8 mouse cellular contexts compared by ENCODE assay signal in the genomic region with DNA sequence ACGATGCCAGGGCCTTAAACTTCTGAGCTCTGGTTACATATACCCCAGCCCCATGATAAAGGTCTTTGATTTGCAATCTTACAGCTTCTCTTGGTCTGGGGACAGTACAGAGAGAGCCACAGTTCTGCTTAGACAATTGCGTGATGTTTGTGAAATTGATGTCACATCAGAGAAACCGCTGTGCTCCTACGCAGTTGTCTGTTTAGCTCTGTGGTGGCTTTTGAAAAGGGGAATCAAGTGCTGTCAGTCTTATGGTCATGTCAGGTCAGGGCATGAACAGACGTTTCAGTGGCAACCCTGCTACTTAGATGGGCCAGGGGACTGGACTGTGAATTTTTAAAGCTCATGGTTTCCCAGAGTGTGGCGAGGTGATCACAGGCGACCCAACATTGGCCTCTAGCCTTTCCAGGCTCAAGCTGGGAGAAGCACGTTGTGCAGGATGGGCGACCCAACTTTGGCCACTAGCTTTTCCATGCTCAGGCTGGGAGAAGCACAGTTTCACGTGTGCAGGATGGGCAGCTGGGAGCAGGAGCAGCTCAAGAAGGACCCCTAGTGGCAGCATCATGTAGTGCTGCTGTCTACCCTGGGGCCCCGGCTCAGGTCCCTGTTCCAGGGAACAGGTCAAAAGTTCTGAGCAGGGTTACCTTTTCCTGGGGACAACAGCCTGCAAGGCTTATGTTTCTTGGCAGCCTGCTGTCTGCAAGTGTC. TPM values are rescaled to one million over a fixed set of nuclear protein-coding genes. Genes with fewer than 3 reads are reported as not detected.
DNase-seq lines count a peak whose midpoint lies in the region; ATAC-seq and TF ChIP-seq lines count a peak whose summit lies in the region.

No protein-coding gene starts in this region.

- peak overlapping the region; percentile 44 for H3K4me2 ChIP-seq in embryonic facial prominence, embryonic 15.5 days (replicated peaks)
- peak overlapping the region; percentile 42 for H3K4me2 ChIP-seq in midbrain, embryonic 16.5 days (ENCODE audit: low read length)

- no peaks in the 10 kb centered on the region for H3K36me3 ChIP-seq in kidney, adult 2 months (ENCODE audit: control insufficient read depth, insufficient read depth, low read length)
- H3K36me3 ChIP-seq in G1E (replicated peaks): no peaks in the 10 kb centered on the region
- H3K36me3 ChIP-seq in embryonic facial prominence, embryonic 15.5 days: no peaks in the 10 kb centered on the region
- no peaks in the 10 kb centered on the region for H3K36me3 ChIP-seq in midbrain, embryonic 16.5 days (ENCODE audit: control insufficient read depth, insufficient read depth, low read length)

- peak; percentile 52 for ATAC-seq in G1E (ENCODE audit: extremely low read depth, insufficient number of reproducible peaks, low FRiP score, poor library complexity, severe bottlenecking)
- no peak; the same call in 1 of the 2 replicates for ATAC-seq in embryonic facial prominence, embryonic 15.5 days (ENCODE audit: insufficient number of reproducible peaks, low FRiP score, low TSS enrichment, low read depth)
- ATAC-seq in midbrain, embryonic 16.5 days: 0 out of 2 replicates have a peak, but pooled peaks have one; percentile 17
- ATAC-seq in erythroid progenitor cell, adult 5-6 weeks (replicated peaks; ENCODE audit: low FRiP score, poor library complexity, severe bottlenecking): no peak

- no peaks in the 10 kb centered on the region for H3K4me1 ChIP-seq in kidney, adult 2 months (ENCODE audit: control insufficient read depth, insufficient read depth, low read length)
- H3K4me1 ChIP-seq in G1E (ENCODE audit: insufficient read depth, low read depth, low read length): peaks cover 47% of the 10 kb centered on the region
- peaks cover 13% of the 10 kb centered on the region for H3K4me1 ChIP-seq in embryonic facial prominence, embryonic 15.5 days
- 0 out of 2 replicates have a peak, but pooled peaks cover 2% of the 10 kb centered on the region for H3K4me1 ChIP-seq in midbrain, embryonic 16.5 days (ENCODE audit: control insufficient read depth, insufficient read depth, low read length)

- peak; percentile 49 for TF ChIP-seq CTCF in kidney, adult 2 months (conservative IDR thresholded peaks at IDR 0.05; ENCODE audit: insufficient read depth, insufficient read length, low read depth, low read length)
- TF ChIP-seq CTCF in G1E (IDR thresholded peaks at IDR 0.05; ENCODE audit: low read depth, low read length): peak; percentile 75

- 0 out of 2 replicates have a peak, but pooled peaks cover 4% of the 10 kb centered on the region for H3K9me3 ChIP-seq in G1E (replicated peaks)
- no peaks in the 10 kb centered on the region for H3K9me3 ChIP-seq in embryonic facial prominence, embryonic 15.5 days (replicated peaks)
- no peaks in the 10 kb centered on the region for H3K9me3 ChIP-seq in midbrain, embryonic 16.5 days (replicated peaks; ENCODE audit: control insufficient read depth, low read length, poor library complexity, severe bottlenecking)

- intact Hi-C loops in left cerebral cortex, postnatal 10 days (cut with DNase I): loop anchor here (10.0 kb wide), 1 partner anchor 201 kb away; no protein-coding TSS in a partner anchor

- no peak overlapping the region for H3K27ac ChIP-seq in kidney, adult 2 months (ENCODE audit: insufficient read depth, low read depth, low read length)
- no peak overlapping the region for H3K27ac ChIP-seq in embryonic facial prominence, embryonic 15.5 days (replicated peaks)
- no peak overlapping the region for H3K27ac ChIP-seq in midbrain, embryonic 16.5 days (ENCODE audit: low read length)

- no peak for DNase-seq in kidney, adult 2 months
- DNase-seq in kidney, adult 18-20 months: no peak
- DNase-seq in G1E (ENCODE audit: low spot score): no peak
- DNase-seq in kidney, postnatal 10 days: peak; percentile 44
- DNase-seq in left cerebral cortex, postnatal 10 days (ENCODE audit: extremely low spot score in 1 of 2, low spot score in 2 of 2): no peak

- WGBS in kidney, adult 2 months: 49% methylated on average over 11 of the region's 11 CpGs
- WGBS in embryonic facial prominence, embryonic 15.5 days: 39% methylated on average over 11 of the region's 11 CpGs
- WGBS in midbrain, embryonic 16.5 days: 42% methylated on average over 11 of the region's 11 CpGs

- no peaks in the 10 kb centered on the region for H3K27me3 ChIP-seq in kidney, adult 2 months (replicated peaks; ENCODE audit: control insufficient read depth, insufficient read depth, low read length)
- H3K27me3 ChIP-seq in G1E (ENCODE audit: insufficient read depth, low read length): peaks cover 20% of the 10 kb centered on the region
- no peaks in the 10 kb centered on the region for H3K27me3 ChIP-seq in embryonic facial prominence, embryonic 15.5 days
- no peaks in the 10 kb centered on the region for H3K27me3 ChIP-seq in midbrain, embryonic 16.5 days (ENCODE audit: control insufficient read depth, insufficient read depth, low read depth, low read length)

- no peak overlapping the region for H3K4me3 ChIP-seq in kidney, adult 2 months (ENCODE audit: insufficient read depth, low read depth, low read length)
- H3K4me3 ChIP-seq in G1E (ENCODE audit: low read depth, low read length): peak overlapping the region; percentile 36; the same call in 1 of the 2 replicates
- H3K4me3 ChIP-seq in embryonic facial prominence, embryonic 15.5 days (replicated peaks): 0 out of 2 replicates have a peak overlapping the region, but pooled peaks have one; percentile 15
- no peak overlapping the region for H3K4me3 ChIP-seq in midbrain, embryonic 16.5 days (ENCODE audit: low read depth, low read length)

- TF ChIP-seq POLR2A in kidney, adult 2 months (IDR thresholded peaks at IDR 0.05; ENCODE audit: low read depth, low read length): no peak

- no peak overlapping the region for H3K9ac ChIP-seq in embryonic facial prominence, embryonic 15.5 days
- H3K9ac ChIP-seq in midbrain, embryonic 16.5 days (ENCODE audit: low read depth, low read length): peak overlapping the region; percentile 50; the same call in 1 of the 2 replicates

RNA-seq across cellular contexts. Expression of gene Rpn1, which starts 39.0 kb away (rescaled TPM):
- 161 and 188 TPM in 2 replicates for polyA plus RNA-seq in kidney, adult 2 months (2012; rRNA removed)
- total RNA-seq in G1E (2014; fragmentation: Nextera tagmentation): 164 and 172 TPM in 2 replicates
- total RNA-seq in G1E (2017): 156 and 179 TPM in 2 replicates
- 44.5 and 49.1 TPM in 2 replicates for polyA plus RNA-seq in G1E (2012)
- 376 and 384 TPM in 2 replicates for polyA plus RNA-seq in embryonic facial prominence, embryonic 15.5 days (2015; fragmentation: Nextera tagmentation; extraction: Ambion mirVana)
- 321 and 328 TPM in 2 replicates for polyA plus RNA-seq in midbrain, embryonic 16.5 days (2015; fragmentation: Nextera tagmentation; extraction: Ambion mirVana)
- total RNA-seq in erythroid progenitor cell, adult 5-6 weeks (2015; ENCODE audit: low replicate concordance): 27.8 and 41.9 TPM in 2 replicates
- 31.4 and 37.1 TPM in 2 replicates for total RNA-seq in erythroid progenitor cell, adult 5-6 weeks (2017; ENCODE audit: low replicate concordance)
- 100 to 1,000 TPM; 179 to 193 TPM for total RNA-seq in left cerebral cortex, postnatal 10 days (2021)

Comparison
In these comparisons a context has a peak if more than half of its experiments do, and no peak if none do; other contexts are left out.
1. H3K4me3 ChIP-seq: peak in G1E (single experiment) and embryonic facial prominence, embryonic 15.5 days (single experiment); none in kidney, adult 2 months (single experiment) and midbrain, embryonic 16.5 days (single experiment).
2. ATAC-seq: peak in G1E (single experiment) and midbrain, embryonic 16.5 days (single experiment); none in embryonic facial prominence, embryonic 15.5 days (single experiment) and erythroid progenitor cell, adult 5-6 weeks (single experiment).